Mouse (Mus musculus): ENCODE data around the gene Irf7. TPM values are rescaled to one million over a fixed set of nuclear protein-coding genes. Genes with fewer than 3 reads are reported as not detected.

Gene Irf7
- polyA plus RNA-seq (2016; fragmentation: Nextera tagmentation; extraction: Ambion mirVana) = 1.1 and 1.5 TPM in 2 replicates

- WGBS = 15% methylated on average over 25 of the region's 25 CpGs
Measured at GRCm38 (mm10) chr7:141265739-141266561, at the start of gene Irf7. Gene Irf7 (minus strand): TSS chr7:141266481.

GRCm38 (mm10) chr7:141315974-141316373, 49.7 kb upstream of the Irf7 start:
- Histone ChIP-seq H3K27ac (no peak overlapping the region), H3K4me1 (no peaks in the 10 kb centered on the region), H3K9ac (no peak overlapping the region), H3K27me3 (no peaks in the 10 kb centered on the region), H3K4me2 (replicated peaks) (no peak overlapping the region), H3K36me3 (peaks cover 96% of the 10 kb centered on the region), H3K4me3 (no peak overlapping the region), H3K9me3 (replicated peaks) (no peaks in the 10 kb centered on the region)
- ATAC-seq (ENCODE audit: low FRiP score) = no peak
- WGBS = 78% methylated on average over 5 of the region's 5 CpGs

More at GRCm38 (mm10) chr7:141265739-141266561, at the start of gene Irf7:
- no peaks in the 10 kb centered on the region; the same call in 1 of the 2 replicates for H3K27me3 ChIP-seq
- peak within 1 kb of the TSS; percentile 46; the same call in 1 of the 2 replicates for H3K9ac ChIP-seq
- ATAC-seq (ENCODE audit: low FRiP score) = 0 out of 2 replicates have a peak, but pooled peaks have one; percentile 38
- peak within 1 kb of the TSS; percentile 48 for H3K4me2 ChIP-seq (replicated peaks)
- no peaks in the 10 kb centered on the region for H3K9me3 ChIP-seq (replicated peaks)
- peaks cover 38% of the 10 kb centered on the region for H3K36me3 ChIP-seq
- H3K4me3 ChIP-seq = peak within 1 kb of the TSS; percentile 20
- peaks cover 15% of the 10 kb centered on the region; the same call in 1 of the 2 replicates for H3K4me1 ChIP-seq
- H3K27ac ChIP-seq = no peak within 1 kb of the TSS

- H3K9ac ChIP-seq = no peak overlapping the region
- no peaks in the 10 kb centered on the region for H3K9me3 ChIP-seq (replicated peaks)
- 92% methylated on average over 8 of the region's 8 CpGs for WGBS
- H3K36me3 ChIP-seq = peaks cover 96% of the 10 kb centered on the region
- no peak overlapping the region for H3K4me2 ChIP-seq (replicated peaks)
- no peaks in the 10 kb centered on the region for H3K27me3 ChIP-seq
- ATAC-seq (ENCODE audit: low FRiP score) = no peak
- H3K4me3 ChIP-seq = no peak overlapping the region
- H3K27ac ChIP-seq = no peak overlapping the region
- no peaks in the 10 kb centered on the region for H3K4me1 ChIP-seq
Measured at GRCm38 (mm10) chr7:141315076-141315475, 48.8 kb upstream of the Irf7 start.

- H3K4me2 ChIP-seq (replicated peaks) = no peak overlapping the region
- H3K36me3 ChIP-seq = peaks cover 98% of the 10 kb centered on the region
- H3K9ac ChIP-seq = no peak overlapping the region
- ATAC-seq (ENCODE audit: low FRiP score) = no peak
- H3K9me3 ChIP-seq (replicated peaks) = no peaks in the 10 kb centered on the region
- H3K4me1 ChIP-seq = no peaks in the 10 kb centered on the region
- H3K27me3 ChIP-seq = no peaks in the 10 kb centered on the region
- H3K27ac ChIP-seq = no peak overlapping the region
- H3K4me3 ChIP-seq = no peak overlapping the region
- 91% methylated on average over 2 of the region's 2 CpGs for WGBS
Measured at GRCm38 (mm10) chr7:141314416-141314815, 48.1 kb upstream of the Irf7 start.

- ATAC-seq (ENCODE audit: low FRiP score) = no peak
- Histone ChIP-seq H3K27ac (no peak overlapping the region), H3K9me3 (replicated peaks) (no peaks in the 10 kb centered on the region)
Measured at GRCm38 (mm10) chr7:141304537-141304936, 38.3 kb upstream of the Irf7 start.

GRCm38 (mm10) chr7:141302702-141303268, 36.5 kb upstream of the Irf7 start:
- Histone ChIP-seq H3K4me3 (no peak overlapping the region), H3K4me2 (replicated peaks) (no peak overlapping the region), H3K9me3 (replicated peaks) (no peaks in the 10 kb centered on the region), H3K9ac (no peak overlapping the region), H3K27ac (no peak overlapping the region), H3K36me3 (peaks cover 87% of the 10 kb centered on the region), H3K4me1 (no peaks in the 10 kb centered on the region), H3K27me3 (no peaks in the 10 kb centered on the region)
- whole genome bisulfite sequencing = 84% methylated on average over 1 of the region's 1 CpGs
- ATAC-seq (ENCODE audit: low FRiP score) = no peak

More at GRCm38 (mm10) chr7:141304537-141304936, 38.3 kb upstream of the Irf7 start:
- H3K4me2 ChIP-seq (replicated peaks) = no peak overlapping the region
- H3K4me3 ChIP-seq = no peak overlapping the region
- no peaks in the 10 kb centered on the region for H3K4me1 ChIP-seq
- H3K36me3 ChIP-seq = peaks cover 90% of the 10 kb centered on the region
- H3K27me3 ChIP-seq = no peaks in the 10 kb centered on the region
- H3K9ac ChIP-seq = no peak overlapping the region
- 88% methylated on average over 4 of the region's 4 CpGs for WGBS

GRCm38 (mm10) chr7:141301386-141301785, 35.1 kb upstream of the Irf7 start:
- no peak overlapping the region for H3K27ac ChIP-seq
- H3K9me3 ChIP-seq (replicated peaks) = no peaks in the 10 kb centered on the region
- 98% methylated on average over 9 of the region's 9 CpGs for WGBS
- H3K4me3 ChIP-seq = no peak overlapping the region
- H3K4me2 ChIP-seq (replicated peaks) = no peak overlapping the region
- H3K36me3 ChIP-seq = peaks cover 86% of the 10 kb centered on the region
- peaks cover under 1% of the 10 kb centered on the region; the same call in 1 of the 2 replicates for H3K27me3 ChIP-seq
- ATAC-seq (ENCODE audit: low FRiP score) = no peak
- H3K9ac ChIP-seq = no peak overlapping the region
- H3K4me1 ChIP-seq = no peaks in the 10 kb centered on the region

- H3K27ac ChIP-seq = no peak overlapping the region
- H3K36me3 ChIP-seq = peaks cover 66% of the 10 kb centered on the region
- peaks cover 23% of the 10 kb centered on the region for H3K27me3 ChIP-seq
- H3K4me1 ChIP-seq = peaks cover 6% of the 10 kb centered on the region
- H3K9ac ChIP-seq = no peak overlapping the region
- H3K4me2 ChIP-seq (replicated peaks) = no peak overlapping the region
- no peaks in the 10 kb centered on the region for H3K9me3 ChIP-seq (replicated peaks)
- no peak for ATAC-seq (ENCODE audit: low FRiP score)
- no peak overlapping the region for H3K4me3 ChIP-seq
- WGBS = 96% methylated on average over 8 of the region's 8 CpGs
Measured at GRCm38 (mm10) chr7:141299175-141299574, 32.9 kb upstream of the Irf7 start.

GRCm38 (mm10) chr7:141297926-141298650, 31.8 kb upstream of the Irf7 start:
- Histone ChIP-seq H3K27me3 (peaks cover 33% of the 10 kb centered on the region), H3K9ac (no peak overlapping the region), H3K4me3 (no peak overlapping the region), H3K4me1 (peaks cover 15% of the 10 kb centered on the region), H3K36me3 (peaks cover 56% of the 10 kb centered on the region), H3K27ac (no peak overlapping the region), H3K9me3 (replicated peaks) (no peaks in the 10 kb centered on the region), H3K4me2 (replicated peaks) (no peak overlapping the region)
- no peak for ATAC-seq (ENCODE audit: low FRiP score)
- WGBS = 88% methylated on average over 3 of the region's 3 CpGs

GRCm38 (mm10) chr7:141294479-141294878, 28.2 kb upstream of the Irf7 start:
- H3K27me3 ChIP-seq = peaks cover 67% of the 10 kb centered on the region
- no peak overlapping the region for H3K27ac ChIP-seq
- no peak overlapping the region for H3K9ac ChIP-seq
- 7% methylated on average over 22 of the region's 22 CpGs for WGBS
- H3K4me3 ChIP-seq = peak overlapping the region; percentile 36
- H3K4me1 ChIP-seq = peaks cover 30% of the 10 kb centered on the region
- 0 out of 2 replicates have a peak, but pooled peaks have one; percentile 8 for ATAC-seq (ENCODE audit: low FRiP score)
- H3K4me2 ChIP-seq (replicated peaks) = peak overlapping the region; percentile 63
- H3K9me3 ChIP-seq (replicated peaks) = no peaks in the 10 kb centered on the region
- H3K36me3 ChIP-seq = peaks cover 25% of the 10 kb centered on the region

- H3K27me3 ChIP-seq = peaks cover 70% of the 10 kb centered on the region
- peak overlapping the region; percentile 36 for H3K4me3 ChIP-seq
- 1% methylated on average over 53 of the region's 53 CpGs for WGBS
- H3K4me2 ChIP-seq (replicated peaks) = peak overlapping the region; percentile 63
- peaks cover 20% of the 10 kb centered on the region for H3K36me3 ChIP-seq
- no peaks in the 10 kb centered on the region for H3K9me3 ChIP-seq (replicated peaks)
- H3K27ac ChIP-seq = no peak overlapping the region
- H3K4me1 ChIP-seq = peaks cover 30% of the 10 kb centered on the region
- peak overlapping the region; percentile 42; the same call in 1 of the 2 replicates for H3K9ac ChIP-seq
- 0 out of 2 replicates have a peak, but pooled peaks have one; percentile 15 for ATAC-seq (ENCODE audit: low FRiP score)
Measured at GRCm38 (mm10) chr7:141293852-141294471, 27.7 kb upstream of the Irf7 start.
